Mouse (Mus musculus): ENCODE data around the gene Enox1. TPM values are rescaled to one million over a fixed set of nuclear protein-coding genes. Genes with fewer than 3 reads are reported as not detected.

Enox1 gene
- total and polyA plus RNA-seq, 3 experiments: 0.23 to 0.80 (median 0.78) TPM

DNA sequence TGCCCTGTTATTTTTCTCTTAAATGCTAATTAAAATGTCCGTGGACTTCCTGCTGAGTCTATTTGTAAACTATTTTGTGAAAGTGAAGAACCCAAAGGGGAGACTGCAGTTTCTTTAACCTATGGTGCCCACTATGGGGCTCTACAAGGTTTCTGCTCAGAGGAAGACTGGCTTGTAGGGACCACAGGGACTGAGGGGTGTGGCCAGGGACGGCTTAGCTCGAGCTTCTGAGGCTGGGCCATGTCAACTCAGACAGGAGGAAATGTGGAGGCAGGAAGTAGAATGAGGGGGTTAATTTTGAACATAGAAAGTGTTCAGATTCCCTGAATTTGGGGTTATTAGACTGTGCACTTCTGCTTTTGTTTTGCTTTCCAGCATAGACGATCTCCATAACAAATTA is 82.8 kb downstream of the Enox1 start:
- H3K36me3 ChIP-seq (ENCODE audit: control insufficient read depth, insufficient read depth, low read length): no peaks in the 10 kb centered on the region
- intact Hi-C loops (cut with DNase I): no loop called here

DNA sequence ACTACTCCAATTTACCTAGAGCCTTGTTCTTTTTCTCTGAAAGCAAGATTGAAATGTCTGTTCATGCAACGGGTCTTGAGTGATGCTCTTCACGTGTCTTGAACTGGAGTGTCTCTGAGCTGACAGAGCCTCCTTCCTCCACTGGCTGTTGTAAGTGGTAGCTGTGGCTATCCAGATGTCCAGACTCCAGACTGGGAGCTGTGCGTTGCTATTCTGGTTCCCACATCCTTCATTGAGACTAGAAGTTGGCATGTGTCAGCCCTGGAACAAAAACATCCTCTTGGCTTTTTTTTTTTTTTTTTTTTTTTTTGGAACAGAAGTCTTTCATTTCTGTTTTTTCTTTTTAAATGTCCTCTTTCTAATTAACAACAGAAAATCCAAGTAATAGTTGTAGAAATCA is 90.4 kb downstream of the Enox1 start:
- WGBS: 46% methylated on average over 3 of the region's 3 CpGs
- H3K4me3 ChIP-seq: no peak overlapping the region
- TF ChIP-seq EP300 (IDR thresholded peaks at IDR 0.05; ENCODE audit: insufficient read depth, low read depth, low read length) (no peak), POLR2A (IDR thresholded peaks at IDR 0.05; ENCODE audit: insufficient read depth, low read depth, low read length) (no peak), CTCF (IDR thresholded peaks at IDR 0.05) (no peak)
- no peak overlapping the region for H3K9ac ChIP-seq (ENCODE audit: low read depth, low read length)
- DNase-seq: no peak
- intact Hi-C loops (cut with DNase I): no loop called here
- H3K36me3 ChIP-seq (ENCODE audit: control insufficient read depth, insufficient read depth, low read length): no peaks in the 10 kb centered on the region
- H3K27me3 ChIP-seq (ENCODE audit: control insufficient read depth, insufficient read depth, low read length): no peaks in the 10 kb centered on the region
- H3K79me2 ChIP-seq (replicated peaks; ENCODE audit: control insufficient read depth, insufficient read depth, low read length): no peaks in the 10 kb centered on the region
- no peaks in the 10 kb centered on the region for H3K4me1 ChIP-seq (ENCODE audit: control insufficient read depth, insufficient read depth, low read length)
- no peak overlapping the region for H3K27ac ChIP-seq

More for the DNA sequence above, 82.8 kb downstream of the Enox1 start:
- TF ChIP-seq POLR2A (IDR thresholded peaks at IDR 0.05; ENCODE audit: insufficient read depth, low read depth, low read length): no peak
- no peak for TF ChIP-seq EP300 (IDR thresholded peaks at IDR 0.05; ENCODE audit: insufficient read depth, low read depth, low read length)
- TF ChIP-seq CTCF (IDR thresholded peaks at IDR 0.05): no peak
- Histone ChIP-seq H3K27ac (no peak overlapping the region), H3K79me2 (replicated peaks; ENCODE audit: control insufficient read depth, insufficient read depth, low read length) (no peaks in the 10 kb centered on the region), H3K4me3 (no peak overlapping the region), H3K27me3 (ENCODE audit: control insufficient read depth, insufficient read depth, low read length) (no peaks in the 10 kb centered on the region), H3K9ac (ENCODE audit: low read depth, low read length) (no peak overlapping the region), H3K4me1 (ENCODE audit: control insufficient read depth, insufficient read depth, low read length) (no peaks in the 10 kb centered on the region)
- WGBS: 39% methylated on average over 4 of the region's 4 CpGs
- no peak for DNase-seq

DNA sequence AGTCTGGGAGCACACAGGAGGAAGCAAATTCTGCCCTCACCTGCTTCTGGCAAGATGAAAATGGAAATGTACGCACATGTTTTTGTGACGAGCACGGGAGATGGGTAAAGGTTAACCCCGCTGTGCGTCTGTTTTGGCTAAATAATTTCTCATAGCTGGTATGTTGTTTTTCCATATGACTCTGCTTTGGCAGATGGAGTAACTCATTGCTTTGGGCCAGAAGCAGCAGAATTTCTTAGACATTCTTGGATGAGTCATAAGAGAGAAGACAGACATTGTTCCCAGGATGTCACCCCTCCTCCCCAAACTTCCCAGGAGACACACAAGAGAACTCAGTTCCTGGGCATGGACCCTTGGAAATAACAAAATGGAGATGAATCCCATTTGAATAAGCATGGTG is 91.9 kb downstream of the Enox1 start:
- H3K4me1 ChIP-seq (ENCODE audit: control insufficient read depth, insufficient read depth, low read length): no peaks in the 10 kb centered on the region
- H3K27me3 ChIP-seq (ENCODE audit: control insufficient read depth, insufficient read depth, low read length): no peaks in the 10 kb centered on the region
- H3K4me3 ChIP-seq: no peak overlapping the region
- H3K79me2 ChIP-seq (replicated peaks; ENCODE audit: control insufficient read depth, insufficient read depth, low read length): no peaks in the 10 kb centered on the region
- 86% methylated on average over 5 of the region's 5 CpGs for WGBS
- no peaks in the 10 kb centered on the region for H3K36me3 ChIP-seq (ENCODE audit: control insufficient read depth, insufficient read depth, low read length)
- no peak overlapping the region for H3K9ac ChIP-seq (ENCODE audit: low read depth, low read length)
- intact Hi-C loops (cut with DNase I): no loop called here
- no peak for DNase-seq
- no peak overlapping the region for H3K27ac ChIP-seq
- TF ChIP-seq POLR2A (IDR thresholded peaks at IDR 0.05; ENCODE audit: insufficient read depth, low read depth, low read length) (no peak), EP300 (IDR thresholded peaks at IDR 0.05; ENCODE audit: insufficient read depth, low read depth, low read length) (no peak)

DNA sequence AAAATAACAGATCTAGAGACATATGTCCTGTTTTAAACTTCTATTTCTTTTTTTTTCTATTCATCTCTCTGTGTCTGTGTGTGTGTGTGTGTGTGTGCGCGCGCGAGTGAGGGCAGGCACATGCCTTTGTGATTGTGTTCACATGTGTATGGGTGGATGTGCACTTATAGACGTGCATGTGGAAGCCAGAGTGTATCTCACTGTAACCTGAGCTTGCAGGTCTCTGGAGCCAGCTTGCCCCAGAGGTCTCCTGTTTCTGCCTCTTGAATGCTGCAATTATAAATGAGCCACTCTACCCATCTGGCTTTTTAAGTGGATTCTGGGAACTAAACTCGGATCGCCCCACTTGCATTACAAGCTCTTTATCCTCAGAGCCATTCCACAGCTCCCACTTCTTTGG is 92.4 kb downstream of the Enox1 start:
- intact Hi-C loops (cut with DNase I): no loop called here
- H3K79me2 ChIP-seq (replicated peaks; ENCODE audit: control insufficient read depth, insufficient read depth, low read length): no peaks in the 10 kb centered on the region
- DNase-seq: no peak
- H3K27ac ChIP-seq: no peak overlapping the region
- no peaks in the 10 kb centered on the region for H3K36me3 ChIP-seq (ENCODE audit: control insufficient read depth, insufficient read depth, low read length)
- 89% methylated on average over 7 of the region's 7 CpGs for WGBS
- TF ChIP-seq POLR2A (IDR thresholded peaks at IDR 0.05; ENCODE audit: insufficient read depth, low read depth, low read length) (no peak), EP300 (IDR thresholded peaks at IDR 0.05; ENCODE audit: insufficient read depth, low read depth, low read length) (no peak), CTCF (IDR thresholded peaks at IDR 0.05) (no peak)
- no peaks in the 10 kb centered on the region for H3K4me1 ChIP-seq (ENCODE audit: control insufficient read depth, insufficient read depth, low read length)
- no peaks in the 10 kb centered on the region for H3K27me3 ChIP-seq (ENCODE audit: control insufficient read depth, insufficient read depth, low read length)
- no peak overlapping the region for H3K4me3 ChIP-seq
- H3K9ac ChIP-seq (ENCODE audit: low read depth, low read length): no peak overlapping the region

DNA sequence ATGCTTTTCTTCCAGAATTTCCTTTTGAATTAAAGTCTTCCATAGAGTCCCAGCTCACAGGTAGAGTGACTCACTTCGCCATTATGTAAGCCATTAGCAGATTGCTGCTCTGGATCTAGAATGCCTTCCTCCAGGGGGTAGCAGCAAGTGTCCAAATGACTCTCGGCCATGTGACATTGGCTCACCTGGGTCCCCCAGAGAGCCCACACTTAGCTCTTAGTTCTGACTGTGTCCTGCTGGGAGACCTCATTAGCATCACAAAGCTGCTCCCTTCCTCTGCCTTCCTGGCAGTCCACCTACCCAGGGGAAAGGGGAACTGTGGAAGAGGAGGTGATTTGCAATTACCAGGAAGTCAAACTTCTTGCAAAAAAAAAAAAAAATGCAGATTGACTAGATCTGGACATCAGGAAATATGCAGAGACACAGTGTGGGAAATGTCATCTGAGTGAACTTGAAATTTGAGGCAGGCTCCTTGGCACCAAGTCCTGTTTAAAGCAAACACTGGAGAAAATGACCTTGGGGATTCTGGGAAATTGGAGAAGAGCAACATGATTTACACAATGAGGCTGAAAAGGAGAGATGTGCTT is 94.2 kb downstream of the Enox1 start:
- H3K4me1 ChIP-seq (ENCODE audit: control insufficient read depth, insufficient read depth, low read length): no peaks in the 10 kb centered on the region; the same call in 1 of the 2 replicates
- DNase-seq: no peak
- no peaks in the 10 kb centered on the region for H3K79me2 ChIP-seq (replicated peaks; ENCODE audit: control insufficient read depth, insufficient read depth, low read length)
- no peak overlapping the region for H3K27ac ChIP-seq
- intact Hi-C loops (cut with DNase I): loop anchor here (10.0 kb wide), 1 partner anchor 96 kb away; the partner anchor contains the start of gene Enox1
- H3K27me3 ChIP-seq (ENCODE audit: control insufficient read depth, insufficient read depth, low read length): no peaks in the 10 kb centered on the region
- H3K36me3 ChIP-seq (ENCODE audit: control insufficient read depth, insufficient read depth, low read length): no peaks in the 10 kb centered on the region
- H3K4me3 ChIP-seq: no peak overlapping the region
- WGBS: 62% methylated on average over 2 of the region's 2 CpGs
- no peak overlapping the region for H3K9ac ChIP-seq (ENCODE audit: low read depth, low read length)
- no peak for TF ChIP-seq CTCF (IDR thresholded peaks at IDR 0.05)
- TF ChIP-seq POLR2A (IDR thresholded peaks at IDR 0.05; ENCODE audit: insufficient read depth, low read depth, low read length): no peak
- no peak for TF ChIP-seq EP300 (IDR thresholded peaks at IDR 0.05; ENCODE audit: insufficient read depth, low read depth, low read length)

DNA sequence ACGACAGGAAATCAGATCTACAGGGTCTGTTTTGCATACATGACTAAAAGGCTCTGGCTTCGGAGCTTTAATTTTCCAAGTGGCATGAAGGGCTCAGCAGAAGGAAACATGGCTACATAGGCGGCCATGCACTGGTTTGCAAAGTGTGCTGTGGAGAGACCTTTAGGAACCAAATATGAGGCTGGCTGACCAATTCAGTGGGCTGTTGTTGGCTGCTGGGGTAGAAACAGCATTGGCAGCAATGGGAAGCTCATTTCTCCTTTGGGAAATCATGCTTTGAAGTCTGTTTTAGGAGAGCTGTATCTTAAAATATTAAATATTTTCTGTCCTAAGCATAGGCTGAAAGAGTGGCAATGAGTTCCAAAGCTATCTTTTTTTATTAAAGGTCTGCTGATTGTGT is 98.6 kb downstream of the Enox1 start:
- no peak overlapping the region for H3K9ac ChIP-seq (ENCODE audit: low read depth, low read length)
- no peaks in the 10 kb centered on the region; the same call in 1 of the 2 replicates for H3K4me1 ChIP-seq (ENCODE audit: control insufficient read depth, insufficient read depth, low read length)
- H3K27me3 ChIP-seq (ENCODE audit: control insufficient read depth, insufficient read depth, low read length): no peaks in the 10 kb centered on the region
- intact Hi-C loops (cut with DNase I): loop anchor here (10.0 kb wide), 1 partner anchor 100 kb away; the partner anchor contains the start of gene Enox1
- no peak overlapping the region for H3K4me3 ChIP-seq
- no peaks in the 10 kb centered on the region for H3K36me3 ChIP-seq (ENCODE audit: control insufficient read depth, insufficient read depth, low read length)
- TF ChIP-seq EP300 (IDR thresholded peaks at IDR 0.05; ENCODE audit: insufficient read depth, low read depth, low read length) (no peak), POLR2A (IDR thresholded peaks at IDR 0.05; ENCODE audit: insufficient read depth, low read depth, low read length) (no peak), CTCF (IDR thresholded peaks at IDR 0.05) (no peak)
- 57% methylated on average over 3 of the region's 3 CpGs for WGBS
- no peak overlapping the region for H3K27ac ChIP-seq
- no peak for DNase-seq
- H3K79me2 ChIP-seq (replicated peaks; ENCODE audit: control insufficient read depth, insufficient read depth, low read length): no peaks in the 10 kb centered on the region
